Mouse (Mus musculus): ENCODE measurements around the gene Cnnm2. TPM values are rescaled to one million over a fixed set of nuclear protein-coding genes. Genes with fewer than 3 reads are reported as not detected.
"Not testable (repeated sequence)": the region's sequence is repeated elsewhere in the genome, so short reads cannot be mapped to it uniquely, and the experiment has no call there.

Cnnm2 gene
- 16.0 and 16.2 TPM in 2 replicates for polyA plus RNA-seq (2012; ENCODE audit: insufficient read depth, insufficient read length, missing spikeins)

GRCm38 (mm10) chr19:46761247-46761946 lies at the start of gene Cnnm2:
Gene Cnnm2 (plus strand): TSS chr19:46761596.
- TF ChIP-seq CTCF (IDR thresholded peaks at IDR 0.05; ENCODE audit: low read depth, low read length) (no peak), POLR2A (IDR thresholded peaks at IDR 0.05; ENCODE audit: borderline replicate concordance, low read depth, low read length) (no peak)
- peak within 1 kb of the TSS; percentile 84 for H3K4me3 ChIP-seq (ENCODE audit: insufficient read depth, low read length)
- peaks cover 16% of the 10 kb centered on the region for H3K4me1 ChIP-seq (ENCODE audit: control insufficient read depth, insufficient read depth, low read length)
- peak within 1 kb of the TSS; percentile 80 for H3K27ac ChIP-seq (ENCODE audit: insufficient read depth, low read depth, low read length)

GRCm38 (mm10) chr19:46714234-46714633 lies 47.2 kb upstream of the Cnnm2 start:
- Histone ChIP-seq H3K4me1 (ENCODE audit: control insufficient read depth, insufficient read depth, low read length) (no peaks in the 10 kb centered on the region), H3K27ac (ENCODE audit: insufficient read depth, low read depth, low read length) (no peak overlapping the region), H3K4me3 (ENCODE audit: insufficient read depth, low read length) (no peak overlapping the region)
- TF ChIP-seq POLR2A (IDR thresholded peaks at IDR 0.05; ENCODE audit: borderline replicate concordance, low read depth, low read length) (no peak), CTCF (IDR thresholded peaks at IDR 0.05; ENCODE audit: low read depth, low read length) (no peak)

GRCm38 (mm10) chr19:46715016-46715415 lies 46.4 kb upstream of the Cnnm2 start:
- no peak overlapping the region for H3K27ac ChIP-seq (ENCODE audit: insufficient read depth, low read depth, low read length)
- no peak for TF ChIP-seq CTCF (IDR thresholded peaks at IDR 0.05; ENCODE audit: low read depth, low read length)

GRCm38 (mm10) chr19:46718150-46718549 lies 43.2 kb upstream of the Cnnm2 start:
- Histone ChIP-seq H3K27ac (ENCODE audit: insufficient read depth, low read depth, low read length) (no peak overlapping the region), H3K4me3 (ENCODE audit: insufficient read depth, low read length) (no peak overlapping the region), H3K4me1 (ENCODE audit: control insufficient read depth, insufficient read depth, low read length) (no peaks in the 10 kb centered on the region)
- TF ChIP-seq POLR2A (IDR thresholded peaks at IDR 0.05; ENCODE audit: borderline replicate concordance, low read depth, low read length) (no peak), CTCF (IDR thresholded peaks at IDR 0.05; ENCODE audit: low read depth, low read length) (no peak)

More at GRCm38 (mm10) chr19:46715016-46715415, 46.4 kb upstream of the Cnnm2 start:
- Histone ChIP-seq H3K4me3 (ENCODE audit: insufficient read depth, low read length) (no peak overlapping the region), H3K4me1 (ENCODE audit: control insufficient read depth, insufficient read depth, low read length) (no peaks in the 10 kb centered on the region)

GRCm38 (mm10) chr19:46724411-46724810 lies 37.0 kb upstream of the Cnnm2 start:
- TF ChIP-seq POLR2A (IDR thresholded peaks at IDR 0.05; ENCODE audit: borderline replicate concordance, low read depth, low read length) (no peak), CTCF (IDR thresholded peaks at IDR 0.05; ENCODE audit: low read depth, low read length) (no peak)
- Histone ChIP-seq H3K4me1 (ENCODE audit: control insufficient read depth, insufficient read depth, low read length) (peaks cover 3% of the 10 kb centered on the region; the same call in 1 of the 2 replicates), H3K27ac (ENCODE audit: insufficient read depth, low read depth, low read length) (no peak overlapping the region), H3K4me3 (ENCODE audit: insufficient read depth, low read length) (no peak overlapping the region)

GRCm38 (mm10) chr19:46726142-46726541 lies 35.3 kb upstream of the Cnnm2 start:
- no peak overlapping the region for H3K27ac ChIP-seq (ENCODE audit: insufficient read depth, low read depth, low read length)
- H3K4me1 ChIP-seq (ENCODE audit: control insufficient read depth, insufficient read depth, low read length), result peaks cover 3% of the 10 kb centered on the region; the same call in 1 of the 2 replicates
- H3K4me3 ChIP-seq (ENCODE audit: insufficient read depth, low read length), result no peak overlapping the region
- no peak for TF ChIP-seq POLR2A (IDR thresholded peaks at IDR 0.05; ENCODE audit: borderline replicate concordance, low read depth, low read length)
- TF ChIP-seq CTCF (IDR thresholded peaks at IDR 0.05; ENCODE audit: low read depth, low read length), result no peak

- TF ChIP-seq CTCF (IDR thresholded peaks at IDR 0.05; ENCODE audit: low read depth, low read length) (no peak), POLR2A (IDR thresholded peaks at IDR 0.05; ENCODE audit: borderline replicate concordance, low read depth, low read length) (no peak)
- no peak overlapping the region for H3K4me3 ChIP-seq (ENCODE audit: insufficient read depth, low read length)
- H3K27ac ChIP-seq (ENCODE audit: insufficient read depth, low read depth, low read length), result no peak overlapping the region
- peaks cover 3% of the 10 kb centered on the region; the same call in 1 of the 2 replicates for H3K4me1 ChIP-seq (ENCODE audit: control insufficient read depth, insufficient read depth, low read length)
These were observed 34.2 kb upstream of the Cnnm2 start for GRCm38 (mm10) chr19:46727140-46727736.

- peaks cover 3% of the 10 kb centered on the region; the same call in 1 of the 2 replicates for H3K4me1 ChIP-seq (ENCODE audit: control insufficient read depth, insufficient read depth, low read length)
- no peak overlapping the region for H3K27ac ChIP-seq (ENCODE audit: insufficient read depth, low read depth, low read length)
- TF ChIP-seq CTCF (IDR thresholded peaks at IDR 0.05; ENCODE audit: low read depth, low read length) (no peak), POLR2A (IDR thresholded peaks at IDR 0.05; ENCODE audit: borderline replicate concordance, low read depth, low read length) (no peak)
- H3K4me3 ChIP-seq (ENCODE audit: insufficient read depth, low read length), result no peak overlapping the region
These were observed 33.4 kb upstream of the Cnnm2 start for GRCm38 (mm10) chr19:46727945-46728540.

GRCm38 (mm10) chr19:46728909-46729308 lies 32.5 kb upstream of the Cnnm2 start:
- Histone ChIP-seq H3K4me1 (ENCODE audit: control insufficient read depth, insufficient read depth, low read length) (peaks cover 3% of the 10 kb centered on the region; the same call in 1 of the 2 replicates), H3K27ac (ENCODE audit: insufficient read depth, low read depth, low read length) (no peak overlapping the region), H3K4me3 (ENCODE audit: insufficient read depth, low read length) (no peak overlapping the region)
- TF ChIP-seq POLR2A (IDR thresholded peaks at IDR 0.05; ENCODE audit: borderline replicate concordance, low read depth, low read length) (no peak), CTCF (IDR thresholded peaks at IDR 0.05; ENCODE audit: low read depth, low read length) (no peak)

GRCm38 (mm10) chr19:46731351-46731750 lies 30.0 kb upstream of the Cnnm2 start:
- no peak overlapping the region for H3K4me3 ChIP-seq (ENCODE audit: insufficient read depth, low read length)
- no peak for TF ChIP-seq POLR2A (IDR thresholded peaks at IDR 0.05; ENCODE audit: borderline replicate concordance, low read depth, low read length)
- TF ChIP-seq CTCF (IDR thresholded peaks at IDR 0.05; ENCODE audit: low read depth, low read length), result no peak
- H3K4me1 ChIP-seq (ENCODE audit: control insufficient read depth, insufficient read depth, low read length), result peaks cover 3% of the 10 kb centered on the region; the same call in 1 of the 2 replicates
- no peak overlapping the region for H3K27ac ChIP-seq (ENCODE audit: insufficient read depth, low read depth, low read length)

- H3K4me1 ChIP-seq (ENCODE audit: control insufficient read depth, insufficient read depth, low read length); H3K4me3 ChIP-seq (ENCODE audit: insufficient read depth, low read length); H3K27ac ChIP-seq (ENCODE audit: insufficient read depth, low read depth, low read length): not testable (repeated sequence)
These were observed 28.7 kb upstream of the Cnnm2 start for GRCm38 (mm10) chr19:46732673-46733072.

Data from bone marrow macrophage, adult 2 months (primary cell).